Mouse (Mus musculus) R1 (cell line): Measurements from ENCODE around the gene Tubg2.
A peak's percentile ranks its signal among the peaks of the same experiment; 100 is the strongest.

ENCODE experiments used
- DNase-seq: peaks from one replicate; pipeline ENCODE4 v3.0.0-alpha.2; 2018; ENCODE audit warnings: low read depth, low spot score

Tubg2 gene

GRCm38 (mm10) chr11:101164677-101165580 is 9.2 kb downstream of the Tubg2 start:
- DNase-seq = peak; percentile 67

DNA sequence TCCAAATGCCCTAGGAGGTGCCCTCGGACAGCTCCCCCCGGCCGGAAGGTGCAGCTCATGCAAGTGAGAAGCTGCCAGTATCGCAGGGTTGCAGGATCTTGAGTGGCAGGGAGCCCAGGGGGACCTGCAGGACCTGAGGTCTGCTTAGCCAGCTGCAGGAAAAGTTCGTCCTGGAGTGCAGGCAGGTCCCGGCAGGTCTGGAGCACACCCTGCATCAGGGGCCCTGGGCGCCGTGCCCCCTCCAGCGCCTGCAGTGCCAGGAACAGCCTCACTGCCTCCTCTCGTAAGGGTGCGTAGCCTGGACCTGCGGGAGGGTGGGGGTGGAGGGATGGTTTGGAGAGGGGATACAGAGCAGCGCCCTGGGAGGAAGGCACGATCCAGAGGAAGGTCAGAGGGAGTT is 10.7 kb downstream of the Tubg2 start:
- no peak for DNase-seq

GRCm38 (mm10) chr11:101167211-101167962 is 11.7 kb downstream of the Tubg2 start:
- no peak for DNase-seq

GRCm38 (mm10) chr11:101167963-101168300 is 12.2 kb downstream of the Tubg2 start:
- DNase-seq = no peak

GRCm38 (mm10) chr11:101168301-101168980 is 12.7 kb downstream of the Tubg2 start:
- DNase-seq = no peak

GRCm38 (mm10) chr11:101169301-101170107 is 13.8 kb downstream of the Tubg2 start:
- no peak for DNase-seq

GRCm38 (mm10) chr11:101170354-101170810 is 14.7 kb downstream of the Tubg2 start, which contains the start of gene Cntnap1:
Cntnap1 (plus strand) TSS chr11:101170523.
- peak; percentile 50 for DNase-seq

DNA sequence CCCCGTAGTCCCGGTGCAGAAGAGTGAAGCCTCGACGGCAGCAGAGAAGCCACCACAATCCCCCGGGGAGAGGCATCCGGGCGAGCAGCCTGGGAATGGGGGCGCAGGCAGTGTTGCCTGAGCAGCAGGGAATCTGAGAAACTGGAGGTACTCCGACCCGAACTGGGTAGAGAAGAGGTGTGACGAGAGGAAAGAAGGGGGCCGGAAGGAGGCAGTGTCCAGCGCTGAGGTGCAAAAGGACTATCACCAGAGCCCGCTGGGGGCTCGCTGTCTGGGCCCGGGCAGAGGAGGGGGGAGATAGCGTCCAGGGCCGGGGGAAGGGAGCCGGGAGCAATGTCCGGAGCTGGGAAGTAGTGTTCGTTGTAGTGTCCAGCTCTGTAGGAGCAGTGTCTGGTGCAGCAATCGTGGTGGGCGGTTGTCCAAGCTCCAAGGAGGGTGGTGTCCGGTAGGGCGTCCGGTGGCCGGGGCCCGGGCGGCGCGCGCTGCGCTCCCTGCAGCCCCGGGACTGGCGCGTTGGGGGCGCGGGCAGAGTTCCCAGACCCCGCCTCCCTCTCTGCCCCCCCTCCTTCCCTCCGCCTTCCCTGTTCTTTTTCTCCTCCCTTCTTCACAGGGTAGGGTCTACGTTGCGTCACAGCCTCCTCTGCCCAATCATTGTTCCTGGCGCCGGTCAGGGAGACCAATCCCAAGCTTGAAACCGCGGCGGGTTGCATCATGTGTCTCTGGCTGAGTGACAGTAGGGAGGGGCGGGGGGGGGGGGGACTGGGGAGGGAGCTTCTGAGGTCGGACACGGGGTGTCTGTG is 15.3 kb downstream of the Tubg2 start, which contains the start of gene Plekhh3:
Gene Plekhh3 (minus strand): TSS at position 541 of the 800 bp plus-strand sequence.
- peak; percentile 99 for DNase-seq

DNA sequence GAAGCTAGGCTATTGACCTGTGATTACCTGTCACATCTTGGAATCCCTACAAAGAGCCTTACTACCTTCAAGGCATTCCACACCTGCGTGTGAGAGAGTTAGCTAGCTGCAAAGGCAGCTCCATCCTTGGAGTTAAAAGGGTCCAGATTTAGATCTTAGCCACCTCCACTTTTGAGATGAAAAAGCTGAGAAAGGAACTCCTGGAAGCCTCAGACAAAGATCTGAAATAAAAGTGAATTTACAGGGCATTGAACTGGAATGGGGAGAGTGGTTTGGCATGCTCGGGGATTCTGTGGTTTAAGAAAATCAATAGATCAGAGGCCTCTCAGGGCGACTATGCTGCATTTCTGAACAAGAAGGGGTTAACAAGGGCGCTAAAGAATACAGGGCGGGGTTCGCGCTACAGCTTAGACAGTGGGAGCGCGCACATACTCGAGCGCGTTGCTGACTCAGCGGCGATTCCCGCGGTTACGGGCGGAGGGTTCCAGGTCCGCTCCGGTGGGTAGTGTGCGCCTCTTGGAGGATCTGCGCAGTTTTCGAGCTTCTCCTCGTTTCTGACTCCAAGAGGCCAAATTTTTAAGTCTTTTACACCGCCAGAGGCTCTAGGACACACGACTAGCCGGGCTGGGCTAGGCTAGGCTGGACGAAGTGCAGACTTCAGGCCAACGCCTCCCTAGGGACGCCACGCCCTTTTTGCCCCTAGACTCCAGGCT is 16.2 kb downstream of the Tubg2 start:
- DNase-seq = peak; percentile 90

DNA sequence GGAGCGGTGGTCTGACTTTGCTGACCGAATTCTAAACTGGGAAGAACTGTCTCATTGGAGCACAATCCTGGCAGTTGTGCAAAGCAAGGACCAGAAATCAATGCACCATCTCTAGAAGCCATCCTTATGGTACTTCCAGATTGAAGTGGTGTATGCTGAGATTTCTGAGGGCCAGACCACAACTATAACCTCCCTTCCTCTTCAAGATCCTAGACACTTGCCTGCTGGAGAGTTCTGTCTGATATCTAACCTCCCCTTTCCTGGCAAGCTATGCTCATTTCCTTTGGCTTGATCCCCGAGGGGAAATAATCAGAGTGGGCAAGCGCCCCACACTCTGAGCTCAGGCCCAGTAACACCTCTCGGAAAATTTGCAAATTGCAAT is 16.7 kb downstream of the Tubg2 start:
- DNase-seq = no peak

GRCm38 (mm10) chr11:101173112-101173511 is 17.4 kb downstream of the Tubg2 start:
- no peak for DNase-seq

GRCm38 (mm10) chr11:101173631-101174388 is 18.1 kb downstream of the Tubg2 start:
- peak; percentile 81 for DNase-seq

GRCm38 (mm10) chr11:101174389-101174745 is 18.7 kb downstream of the Tubg2 start:
- no peak for DNase-seq

DNA sequence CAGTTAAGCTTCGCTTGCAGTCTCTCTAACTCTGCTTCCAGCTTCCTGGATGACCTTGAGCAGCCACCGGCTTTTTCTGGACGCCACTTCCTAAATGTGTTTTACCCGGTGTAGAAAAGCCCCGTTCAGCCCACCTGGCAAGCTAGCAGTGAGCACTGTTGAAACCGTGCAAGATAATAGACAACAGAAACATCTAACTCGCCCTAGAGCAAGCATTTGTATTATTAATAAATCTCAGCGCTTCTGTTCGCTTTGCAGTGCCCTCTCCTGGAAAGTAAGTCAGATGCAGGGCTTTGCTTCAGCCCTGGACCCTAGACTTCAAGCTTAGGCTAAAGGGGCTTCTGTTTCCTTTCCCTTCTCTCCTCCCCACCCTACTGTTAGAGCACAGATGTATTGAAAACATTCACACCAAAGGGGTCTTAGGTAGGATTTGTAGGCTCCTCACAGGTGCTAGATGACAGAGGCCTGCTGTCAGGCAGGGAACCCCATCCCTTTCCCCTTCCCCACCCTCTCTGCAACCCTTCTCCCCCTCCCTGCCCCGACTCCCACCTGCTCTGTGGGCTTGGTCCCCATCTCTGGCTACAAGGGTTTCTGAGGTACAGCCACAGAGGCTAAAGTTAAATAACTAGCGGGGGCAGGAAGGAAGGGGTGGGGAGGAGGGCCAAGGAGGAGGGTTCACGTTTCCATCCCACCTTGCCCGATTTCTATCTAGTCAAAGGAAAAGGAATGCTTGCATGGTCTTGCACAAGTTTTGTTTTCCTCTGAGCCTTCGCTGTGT is 19.3 kb downstream of the Tubg2 start, which contains the start of gene Ccr10:
Gene Ccr10 (minus strand): TSS at position 593 of the 778 bp plus-strand sequence.
- DNase-seq = no peak

DNA sequence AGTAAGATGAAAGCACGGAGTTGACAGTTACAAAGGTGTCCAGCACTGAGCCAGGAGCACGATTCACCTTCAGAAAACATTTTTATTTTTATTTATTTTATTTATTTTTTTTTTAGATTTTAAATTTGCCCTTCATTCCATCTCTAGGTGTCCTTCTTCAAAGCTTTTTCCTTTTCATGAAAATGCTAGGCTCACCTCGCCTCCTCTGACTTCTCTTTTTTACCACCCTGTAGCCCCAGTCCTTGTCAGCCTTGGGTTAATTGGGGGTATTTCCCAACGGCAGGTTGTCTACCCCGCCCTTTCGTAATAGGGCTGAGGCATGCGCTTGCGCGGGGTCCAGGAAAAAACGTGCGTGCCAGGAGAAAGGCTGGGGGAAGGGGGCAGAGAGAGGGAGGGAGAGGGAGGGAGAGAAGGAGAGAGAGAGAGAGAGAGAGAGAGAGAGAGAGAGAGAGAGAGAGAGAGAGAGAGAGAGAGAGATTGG is 20.0 kb downstream of the Tubg2 start:
- DNase-seq = no peak

DNA sequence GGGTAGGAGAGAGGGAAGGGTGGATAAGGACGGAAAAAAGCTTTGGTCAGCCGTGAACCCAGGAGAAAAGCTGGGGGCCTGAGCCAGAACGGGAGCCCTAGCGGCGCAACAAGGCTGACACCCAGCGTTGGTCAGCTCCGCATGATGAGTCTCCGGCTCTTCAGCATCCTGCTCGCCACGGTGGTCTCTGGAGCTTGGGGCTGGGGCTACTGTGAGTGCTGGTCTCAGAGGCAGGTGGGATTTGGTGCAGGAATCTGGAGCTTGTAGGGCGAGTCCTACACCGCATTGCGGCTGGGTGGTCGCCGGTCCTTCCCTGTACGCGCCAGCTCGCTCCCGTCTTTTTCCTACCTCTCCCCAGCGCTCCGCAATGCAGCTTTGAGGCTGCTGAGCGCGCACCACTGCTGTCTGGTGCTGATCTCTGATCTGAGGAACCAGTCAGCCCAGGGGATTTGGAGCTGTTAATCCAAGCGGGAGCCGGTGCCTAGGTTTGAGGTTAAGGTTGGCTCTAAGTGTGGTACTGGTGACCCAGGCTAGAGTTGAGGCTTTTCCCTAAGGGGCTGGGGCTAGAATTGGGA is 20.5 kb downstream of the Tubg2 start:
- peak; percentile 41 for DNase-seq

- peak; percentile 68 for DNase-seq
Observed at GRCm38 (mm10) chr11:101176933-101177773, 21.4 kb downstream of the Tubg2 start.
